Mouse (Mus musculus): ENCODE results near the gene Meltf.
A peak's percentile ranks its signal among the peaks of the same experiment; 100 is the strongest.
"Not testable (repeated sequence)": the region's sequence is repeated elsewhere in the genome, so short reads cannot be mapped to it uniquely, and the experiment has no call there.

The Meltf gene

GRCm38 (mm10) chr16:31933751-31934549, 55.3 kb downstream of the Meltf start, which contains the start of gene Pigz:
Gene Pigz (plus strand): TSS chr16:31933851.
- peak in 1 of 2 experiments; percentile 47 for DNase-seq (ENCODE audit: low spot score in 2 of 2)

GRCm38 (mm10) chr16:31934550-31935010, 56.0 kb downstream of the Meltf start:
- no peak for DNase-seq (ENCODE audit: low spot score in 2 of 2)

- no peak for DNase-seq (ENCODE audit: low spot score in 2 of 2)
Measured at GRCm38 (mm10) chr16:31935091-31935979, 56.7 kb downstream of the Meltf start.

- DNase-seq (ENCODE audit: low spot score in 2 of 2), result no peak
Measured at GRCm38 (mm10) chr16:31936568-31936967, 58.0 kb downstream of the Meltf start.

- no peak for DNase-seq (ENCODE audit: low spot score in 2 of 2)
Measured at GRCm38 (mm10) chr16:31938856-31939255, 60.2 kb downstream of the Meltf start.

- DNase-seq (ENCODE audit: low spot score in 2 of 2), result no peak
Measured at GRCm38 (mm10) chr16:31940586-31940985, 62.0 kb downstream of the Meltf start.

- peak; percentile 65 to 82 for DNase-seq (ENCODE audit: low spot score in 2 of 2)
Measured at GRCm38 (mm10) chr16:31943980-31944379, 65.4 kb downstream of the Meltf start.

GRCm38 (mm10) chr16:31944698-31945255, 66.2 kb downstream of the Meltf start:
- DNase-seq (ENCODE audit: low spot score in 2 of 2), result no peak

GRCm38 (mm10) chr16:31945372-31945771, 66.8 kb downstream of the Meltf start:
- DNase-seq (ENCODE audit: low spot score in 2 of 2), result no peak

- not testable (repeated sequence) for DNase-seq (ENCODE audit: low spot score in 2 of 2)
Measured at GRCm38 (mm10) chr16:31945986-31946385, 67.4 kb downstream of the Meltf start.

- no peak for DNase-seq (ENCODE audit: low spot score in 2 of 2)
Measured at GRCm38 (mm10) chr16:31947333-31947732, 68.7 kb downstream of the Meltf start.

GRCm38 (mm10) chr16:31947901-31948316, 69.3 kb downstream of the Meltf start:
- no peak for DNase-seq (ENCODE audit: low spot score in 2 of 2)

GRCm38 (mm10) chr16:31948345-31948774, 69.8 kb downstream of the Meltf start, which contains the start of the genes 0610012G03Rik and Ncbp2:
Gene 0610012G03Rik (minus strand): TSS chr16:31948494.
Gene Ncbp2 (plus strand): TSS chr16:31948513.
- DNase-seq (ENCODE audit: low spot score in 2 of 2), result peak; percentile 93 to 98

All from urinary bladder, postnatal 4 days (tissue).